Mouse (Mus musculus) small intestine, adult 2 months (tissue): ENCODE data around the gene Ubap2l. TPM values are rescaled to one million over a fixed set of nuclear protein-coding genes. Genes with fewer than 3 reads are reported as not detected.

Experiments used
- H3K27ac ChIP-seq: fragments of 200-500 bp; 2 replicates; pipeline ENCODE4 v1.5.1; 2012; ENCODE audit warnings: low read depth, low read length, control low read depth, inconsistent platforms; ENCODE audit not compliant: insufficient read depth
- H3K27me3 ChIP-seq: fragments of 200-500 bp; 2 replicates; pipeline ENCODE4 v1.6.1; 2012; ENCODE audit warnings: mild to moderate bottlenecking, moderate library complexity, low read length, inconsistent platforms; ENCODE audit not compliant: control insufficient read depth, insufficient read depth
- H3K36me3 ChIP-seq: fragments of 200-500 bp; 2 replicates; pipeline ENCODE4 v1.6.1; 2012; ENCODE audit warnings: mild to moderate bottlenecking, low read length, control low read depth, inconsistent platforms; ENCODE audit not compliant: control insufficient read depth, insufficient read depth
- H3K4me1 ChIP-seq: fragments of 200-500 bp; 2 replicates; pipeline ENCODE4 v1.6.1; 2012; ENCODE audit warnings: low read length, inconsistent platforms, mixed read lengths; ENCODE audit not compliant: control insufficient read depth, insufficient read depth, insufficient read length
- H3K4me3 ChIP-seq: fragments of 200-500 bp; 2 replicates; pipeline ENCODE4 v1.5.1; 2012; ENCODE audit warnings: low read depth, mild to moderate bottlenecking, control low read depth, inconsistent platforms, low read length, moderate library complexity
- CTCF ChIP-seq: fragments of 200-500 bp; IDR thresholded peaks from 2 replicates; pipeline ENCODE4 v1.5.1; 2012; ENCODE audit warnings: low read depth, mild to moderate bottlenecking, control low read depth, inconsistent platforms, low read length, moderate library complexity, mixed read lengths; ENCODE audit not compliant: insufficient replicate concordance, insufficient read length; ENCODE audit errors: extremely low read depth
- POLR2A ChIP-seq: fragments of 200-500 bp; IDR thresholded peaks from 2 replicates; pipeline ENCODE4 v1.6.1; 2012; ENCODE audit warnings: low read depth, mild to moderate bottlenecking, control low read depth, inconsistent platforms, low read length, moderate library complexity
- WGBS: fragments of 180-500 bp; shearing (Covaris S2); methylation state at CpG from one replicate; pipeline ENCODE4 v1.1.7; 2018; 5-methylcytosine and 5-hydroxymethylcytosine counted together
- polyA plus RNA-seq: library from polyadenylated mRNA; depleted of rRNA; stranded (reverse); fragments of >200 nt; gene quantifications from 2 replicates; pipeline ENCODE4 v1.2.3, GENCODE M21; 2012; rRNA removed

Ubap2l gene
- polyA plus RNA-seq = 26.4 and 52.2 TPM in 2 replicates

DNA sequence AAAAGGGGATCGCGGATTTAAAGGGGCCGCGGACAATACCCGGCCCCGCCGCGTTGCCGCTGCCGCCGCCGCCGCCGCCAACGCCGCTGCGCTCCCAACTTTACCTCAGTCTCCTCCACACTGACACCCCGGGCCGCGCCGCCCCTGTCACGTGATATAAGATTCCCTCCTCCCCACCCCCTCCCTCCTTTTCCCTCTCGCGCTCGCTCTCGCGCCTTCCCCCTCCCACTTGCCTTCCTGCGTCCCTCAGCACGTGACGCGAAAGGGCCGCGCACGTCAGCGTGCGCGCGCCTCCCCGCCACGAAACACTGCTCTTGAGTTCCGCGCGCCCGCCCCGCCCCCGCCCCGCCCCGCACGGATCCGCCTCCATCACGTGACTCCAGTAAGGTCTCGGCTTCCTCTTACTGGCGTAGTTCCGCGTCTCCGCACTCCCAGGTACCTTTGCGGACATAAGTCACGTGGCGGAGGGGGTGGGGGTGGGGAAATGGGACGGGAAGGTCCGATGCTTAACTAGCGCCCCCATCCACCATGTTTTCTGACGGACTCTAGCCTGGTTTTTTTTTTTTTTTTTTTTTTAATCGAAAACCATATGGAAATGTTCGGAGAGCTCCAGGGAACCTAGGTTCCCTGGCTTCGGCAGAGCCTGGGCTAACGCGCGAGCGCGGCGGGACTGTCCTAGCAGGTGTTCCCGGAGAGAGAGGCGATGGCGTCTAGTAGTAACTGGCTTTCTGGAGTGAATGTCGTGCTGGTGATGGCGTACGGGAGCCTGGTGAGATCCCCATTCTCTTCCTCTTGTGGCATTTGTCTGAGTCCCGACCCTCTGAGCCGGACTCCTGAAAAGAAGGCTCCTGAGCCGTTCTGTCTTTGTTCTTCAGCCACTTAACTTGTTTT is at the start of gene Ubap2l:
TSS of gene Ubap2l (minus strand) at position 278 of the 891 bp plus-strand sequence.
- Histone ChIP-seq H3K27ac (peak within 1 kb of the TSS; percentile 87), H3K4me1 (peaks cover 2% of the 10 kb centered on the region; the same call in 1 of the 2 replicates)
- 1% methylated on average over 81 of the region's 81 CpGs for WGBS

DNA sequence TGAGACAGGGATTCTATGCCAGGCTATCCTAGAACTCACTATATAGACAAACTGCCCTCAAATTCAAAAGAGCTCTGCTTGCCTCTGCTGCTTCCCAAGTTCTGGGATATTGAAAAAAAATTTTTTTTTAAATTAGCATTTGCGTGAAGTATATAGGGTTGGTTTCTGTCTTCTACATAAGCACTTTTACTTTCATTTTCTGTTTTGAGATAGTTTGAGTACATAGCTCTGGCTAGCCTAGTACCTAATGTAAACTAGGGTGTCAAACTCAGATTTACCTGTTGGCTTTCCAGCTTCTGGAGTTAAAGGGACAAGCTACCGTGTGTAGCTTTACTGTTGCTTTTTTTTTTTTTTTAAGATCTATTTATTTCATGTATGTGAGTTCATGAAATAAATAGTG is 49.2 kb upstream of the Ubap2l start:
- Histone ChIP-seq H3K4me3 (no peak overlapping the region), H3K4me1 (peaks cover 5% of the 10 kb centered on the region; the same call in 1 of the 2 replicates), H3K27ac (peak overlapping the region; percentile 31; the same call in 1 of the 2 replicates), H3K36me3 (peaks cover 26% of the 10 kb centered on the region), H3K27me3 (no peaks in the 10 kb centered on the region)
- TF ChIP-seq CTCF (no peak), POLR2A (no peak)
- 57% methylated on average over 2 of the region's 2 CpGs for WGBS

More for the DNA sequence above, at the start of gene Ubap2l:
- peaks cover 23% of the 10 kb centered on the region for H3K36me3 ChIP-seq
- TF ChIP-seq POLR2A (peak; percentile 79), CTCF (no peak; the same call in 1 of the 2 replicates)
- no peaks in the 10 kb centered on the region for H3K27me3 ChIP-seq
- peak within 1 kb of the TSS; percentile 99 for H3K4me3 ChIP-seq

DNA sequence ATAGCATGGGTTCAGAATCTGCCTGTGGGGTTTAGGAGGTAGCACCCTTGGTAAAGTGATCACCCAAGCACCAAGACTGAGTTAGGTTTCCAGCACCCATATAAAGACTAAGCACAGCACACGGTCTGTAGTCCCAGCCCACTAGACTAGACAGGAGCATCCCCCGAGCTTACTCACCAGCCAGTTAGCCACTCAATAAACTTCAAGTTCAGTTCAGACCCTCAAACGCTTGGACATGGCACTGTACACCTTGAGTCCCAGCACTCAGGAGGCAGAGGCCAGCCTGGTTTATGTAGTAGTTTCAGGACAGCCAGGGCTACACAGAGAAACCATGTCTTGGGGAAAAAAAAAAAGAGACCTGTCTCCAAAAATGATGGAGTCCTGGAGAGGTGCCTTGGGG is 48.6 kb upstream of the Ubap2l start:
- Histone ChIP-seq H3K4me1 (peaks cover 5% of the 10 kb centered on the region; the same call in 1 of the 2 replicates), H3K27me3 (no peaks in the 10 kb centered on the region), H3K4me3 (no peak overlapping the region), H3K27ac (no peak overlapping the region), H3K36me3 (peaks cover 27% of the 10 kb centered on the region)
- no peak for TF ChIP-seq CTCF
- TF ChIP-seq POLR2A = no peak
- WGBS = 77% methylated on average over 3 of the region's 3 CpGs

DNA sequence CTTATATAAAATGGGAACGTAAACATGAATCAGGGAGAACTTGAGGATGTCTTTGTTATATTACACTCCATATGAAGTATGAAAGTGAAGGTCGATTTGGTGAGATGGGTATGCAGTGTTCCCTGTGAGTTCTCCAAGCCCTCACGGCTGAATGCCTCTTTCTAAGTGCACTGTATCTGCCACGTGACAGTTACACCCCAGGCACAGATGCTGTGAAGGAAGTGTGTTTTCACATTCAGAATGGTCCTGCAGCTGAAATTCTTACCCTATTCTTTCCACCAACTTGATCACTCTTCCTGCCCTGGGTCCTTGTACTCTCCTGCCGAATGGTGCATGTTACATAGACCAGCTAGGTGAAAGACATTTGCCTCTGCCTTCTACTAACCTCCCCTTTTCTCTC is 45.5 kb upstream of the Ubap2l start:
- TF ChIP-seq CTCF = no peak
- Histone ChIP-seq H3K27ac (no peak overlapping the region), H3K36me3 (peaks cover 47% of the 10 kb centered on the region), H3K4me1 (peaks cover 5% of the 10 kb centered on the region; the same call in 1 of the 2 replicates), H3K4me3 (no peak overlapping the region), H3K27me3 (no peaks in the 10 kb centered on the region)
- WGBS = 83% methylated on average over 5 of the region's 5 CpGs

DNA sequence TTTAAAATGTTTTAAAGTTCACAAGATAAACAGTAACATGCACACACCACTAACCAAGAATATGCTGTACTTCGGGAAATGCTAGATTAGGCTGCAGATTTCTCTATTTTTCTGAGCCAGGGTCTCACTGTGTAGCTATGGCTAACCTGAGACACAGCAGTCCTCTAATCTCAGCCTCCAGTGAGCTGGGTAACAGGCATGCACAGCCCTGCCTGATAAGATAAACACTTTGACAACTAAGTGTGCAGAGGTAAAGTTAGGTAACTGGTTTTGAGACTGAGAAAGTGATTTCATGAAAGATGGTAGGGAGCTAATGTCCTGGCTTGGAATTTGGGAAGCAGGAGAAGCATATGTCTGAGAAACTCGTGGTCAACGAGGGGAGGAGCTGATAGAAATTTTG is 42.0 kb upstream of the Ubap2l start:
- WGBS = 89% methylated on average over 3 of the region's 3 CpGs
- Histone ChIP-seq H3K4me3 (no peak overlapping the region), H3K27ac (no peak overlapping the region), H3K4me1 (no peaks in the 10 kb centered on the region), H3K27me3 (no peaks in the 10 kb centered on the region), H3K36me3 (peaks cover 72% of the 10 kb centered on the region)
- TF ChIP-seq CTCF (no peak), POLR2A (no peak)

DNA sequence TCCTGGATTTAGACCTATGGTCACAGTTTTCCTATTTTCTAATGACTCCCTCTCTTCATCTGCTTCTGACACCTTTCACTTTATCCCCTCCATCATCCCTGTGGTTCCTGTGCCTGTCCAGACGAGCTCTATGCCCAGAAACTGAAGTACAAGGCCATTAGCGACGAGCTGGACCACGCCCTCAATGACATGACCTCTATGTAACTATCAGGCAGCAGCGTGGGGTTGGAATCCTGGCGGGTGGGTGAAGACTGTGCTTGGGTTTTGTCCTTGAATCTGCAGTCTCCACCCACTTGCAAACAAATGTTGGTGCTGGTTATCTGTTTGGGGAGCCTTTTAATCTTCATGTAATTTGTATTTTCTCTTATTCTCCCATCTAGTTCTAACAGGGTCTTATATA is 38.5 kb upstream of the Ubap2l start:
- no peaks in the 10 kb centered on the region for H3K4me1 ChIP-seq
- H3K4me3 ChIP-seq = no peak overlapping the region
- WGBS = 40% methylated on average over 6 of the region's 6 CpGs
- H3K27me3 ChIP-seq = no peaks in the 10 kb centered on the region
- H3K27ac ChIP-seq = no peak overlapping the region
- peaks cover 83% of the 10 kb centered on the region for H3K36me3 ChIP-seq
- TF ChIP-seq POLR2A (no peak), CTCF (no peak)

DNA sequence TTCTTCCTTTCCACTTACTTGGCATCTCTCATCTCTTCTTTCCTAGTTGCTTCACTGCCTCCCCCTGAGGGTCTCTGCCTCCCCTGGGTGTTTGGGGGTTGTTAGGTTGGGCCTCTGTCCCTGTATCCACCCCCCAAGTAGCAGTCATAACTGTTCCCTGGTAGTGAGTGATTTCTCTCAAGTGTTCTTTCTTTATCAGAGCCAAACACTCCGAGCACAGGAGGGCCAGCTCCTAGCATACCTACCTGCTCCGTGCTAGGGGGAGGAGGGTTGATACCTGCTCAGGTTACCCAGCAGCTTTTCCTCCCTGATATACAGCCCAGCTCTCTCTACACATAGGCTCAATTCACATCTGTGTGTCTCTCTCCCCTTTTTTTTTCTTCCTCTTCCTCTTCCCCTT is 36.2 kb upstream of the Ubap2l start:
- H3K27me3 ChIP-seq = no peaks in the 10 kb centered on the region
- H3K36me3 ChIP-seq = peaks cover 70% of the 10 kb centered on the region
- H3K4me3 ChIP-seq = no peak overlapping the region
- WGBS = 93% methylated on average over 2 of the region's 2 CpGs
- no peak overlapping the region for H3K27ac ChIP-seq
- TF ChIP-seq POLR2A = no peak
- TF ChIP-seq CTCF = no peak
- peaks cover 17% of the 10 kb centered on the region; the same call in 1 of the 2 replicates for H3K4me1 ChIP-seq

DNA sequence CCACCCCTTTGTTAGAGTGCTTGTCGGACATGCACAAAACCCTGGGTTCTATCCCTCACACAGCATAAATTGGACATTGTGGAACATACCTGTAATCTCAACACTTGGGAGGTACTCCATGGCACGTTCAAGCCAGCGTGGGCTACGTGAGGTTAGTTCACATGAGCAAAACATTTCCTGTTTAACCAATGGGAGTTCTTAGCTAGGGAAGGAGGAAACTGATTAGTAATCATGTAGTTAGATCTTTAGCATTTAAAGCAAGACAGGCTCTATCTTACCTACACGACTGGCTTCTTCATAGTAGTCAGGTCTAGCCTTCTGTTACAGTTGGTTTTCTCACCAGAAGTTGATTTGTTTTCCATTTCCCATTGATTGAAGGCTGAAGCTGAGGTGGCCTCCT is 33.6 kb upstream of the Ubap2l start:
- 63% methylated on average over 5 of the region's 5 CpGs for WGBS
- Histone ChIP-seq H3K27me3 (no peaks in the 10 kb centered on the region), H3K36me3 (peaks cover 46% of the 10 kb centered on the region), H3K4me1 (peaks cover 23% of the 10 kb centered on the region; the same call in 1 of the 2 replicates), H3K27ac (no peak overlapping the region), H3K4me3 (no peak overlapping the region)
- TF ChIP-seq CTCF = no peak
- TF ChIP-seq POLR2A = no peak
